Mouse (Mus musculus) layer of hippocampus, postnatal 14 days (tissue): ENCODE data around the gene Slc8b1. TPM values are rescaled to one million over a fixed set of nuclear protein-coding genes. Genes with fewer than 3 reads are reported as not detected.

ENCODE experiments used
- DNase-seq, 2 experiments: peaks; one replicate each; pipeline ENCODE4 v3.0.0; 2021 to 2022; ENCODE audit warnings: low spot score in 2 of 2, mixed read lengths in 1 of 2
- total RNA-seq, 2 experiments: library from RNA; stranded (reverse); gene quantifications; 2 replicates each; pipeline ENCODE4 v1.2.3; 2021

Slc8b1 gene
- total RNA-seq, 2 experiments from 2014 or later, result 7.9 to 8.4 TPM

GRCm38 (mm10) chr5:120524736-120525135 lies 13.8 kb downstream of the Slc8b1 start:
- no peak for DNase-seq

- no peak for DNase-seq
Observed at GRCm38 (mm10) chr5:120525737-120526136, 14.8 kb downstream of the Slc8b1 start.

- no peak for DNase-seq
Observed at GRCm38 (mm10) chr5:120526311-120526710, 15.3 kb downstream of the Slc8b1 start.

GRCm38 (mm10) chr5:120527296-120527964 lies 16.5 kb downstream of the Slc8b1 start:
- DNase-seq, result no peak

- DNase-seq, result no peak
Observed at GRCm38 (mm10) chr5:120531631-120532030, 20.7 kb downstream of the Slc8b1 start.

GRCm38 (mm10) chr5:120534071-120534685 lies 23.2 kb downstream of the Slc8b1 start:
- DNase-seq, result no peak

- no peak for DNase-seq
Observed at GRCm38 (mm10) chr5:120534686-120535075, 23.7 kb downstream of the Slc8b1 start.

GRCm38 (mm10) chr5:120536046-120536445 lies 25.1 kb downstream of the Slc8b1 start:
- DNase-seq, result peak in 1 of 2 experiments; percentile 40

GRCm38 (mm10) chr5:120536632-120537031 lies 25.7 kb downstream of the Slc8b1 start:
- DNase-seq, result no peak

GRCm38 (mm10) chr5:120548236-120548850 lies 37.4 kb downstream of the Slc8b1 start:
- DNase-seq, result no peak

GRCm38 (mm10) chr5:120550137-120550536 lies 39.2 kb downstream of the Slc8b1 start:
- DNase-seq, result no peak

- DNase-seq, result no peak
Observed at GRCm38 (mm10) chr5:120550673-120551072, 39.7 kb downstream of the Slc8b1 start.

- DNase-seq, result no peak
Observed at GRCm38 (mm10) chr5:120555871-120556270, 44.9 kb downstream of the Slc8b1 start.

GRCm38 (mm10) chr5:120558041-120558440 lies 47.1 kb downstream of the Slc8b1 start:
- DNase-seq, result no peak

GRCm38 (mm10) chr5:120558762-120559161 lies 47.8 kb downstream of the Slc8b1 start:
- no peak for DNase-seq

- DNase-seq, result no peak
Observed at GRCm38 (mm10) chr5:120560129-120560615, 49.2 kb downstream of the Slc8b1 start.

GRCm38 (mm10) chr5:120560616-120561311 lies 49.8 kb downstream of the Slc8b1 start:
- DNase-seq, result peak in 1 of 2 experiments; percentile 63

- DNase-seq, result no peak
Observed at GRCm38 (mm10) chr5:120562956-120563913, 52.3 kb downstream of the Slc8b1 start.

GRCm38 (mm10) chr5:120563914-120564311 lies 52.9 kb downstream of the Slc8b1 start:
- no peak for DNase-seq

- DNase-seq, result no peak
Observed at GRCm38 (mm10) chr5:120565171-120565905, 54.4 kb downstream of the Slc8b1 start.
